Mouse (Mus musculus) testis, adult 2 months (tissue): ENCODE results near the gene Agbl3. TPM values are rescaled to one million over a fixed set of nuclear protein-coding genes. Genes with fewer than 3 reads are reported as not detected.

Experiments used
- H3K27ac ChIP-seq: fragments of 200-500 bp; 2 replicates; pipeline ENCODE4 v1.5.1; 2012; ENCODE audit warnings: low read depth, low read length; ENCODE audit not compliant: control insufficient read depth, insufficient read depth
- H3K27me3 ChIP-seq: fragments of 200-500 bp; 2 replicates; pipeline ENCODE4 v1.6.1; 2012; ENCODE audit warnings: mild to moderate bottlenecking, low read length, moderate library complexity; ENCODE audit not compliant: control insufficient read depth, insufficient read depth
- H3K36me3 ChIP-seq: fragments of 200-500 bp; 2 replicates; pipeline ENCODE4 v1.6.1; 2012; ENCODE audit warnings: mild to moderate bottlenecking, low read length; ENCODE audit not compliant: control insufficient read depth, insufficient read depth
- H3K4me1 ChIP-seq: fragments of 200-500 bp; 2 replicates; pipeline ENCODE4 v1.6.1; 2012; ENCODE audit warnings: low read length; ENCODE audit not compliant: control insufficient read depth, insufficient read depth
- H3K4me3 ChIP-seq: fragments of 200-500 bp; 2 replicates; pipeline ENCODE4 v1.5.1; 2012; ENCODE audit warnings: low read depth, mild to moderate bottlenecking, low read length, moderate library complexity, mixed read lengths; ENCODE audit not compliant: control insufficient read depth
- CTCF ChIP-seq: fragments of 200-500 bp; IDR thresholded peaks from 2 replicates; pipeline ENCODE4 v1.5.1; 2012; ENCODE audit warnings: low read depth, mild to moderate bottlenecking, inconsistent platforms, low read length, moderate library complexity; ENCODE audit not compliant: control insufficient read depth, insufficient read depth, insufficient replicate concordance
- POLR2A ChIP-seq: fragments of 200-500 bp; IDR thresholded peaks from 2 replicates; pipeline ENCODE4 v1.6.1; 2012; ENCODE audit warnings: low read depth, mild to moderate bottlenecking, inconsistent platforms, low read length, moderate library complexity; ENCODE audit not compliant: control insufficient read depth
- polyA plus RNA-seq: library from polyadenylated mRNA; depleted of rRNA; stranded (reverse); fragments of >200 nt; gene quantifications from 2 replicates; pipeline ENCODE4 v1.2.3, GENCODE M21; 2012

Gene Agbl3
- polyA plus RNA-seq, 1 experiment, result 21.5 TPM

GRCm38 (mm10) chr6:34889185-34889584, 109.0 kb downstream of the Agbl3 start:
- H3K4me3 ChIP-seq, result no peak overlapping the region
- no peaks in the 10 kb centered on the region for H3K36me3 ChIP-seq
- no peak overlapping the region for H3K27ac ChIP-seq
- no peak for TF ChIP-seq POLR2A
- no peaks in the 10 kb centered on the region for H3K4me1 ChIP-seq
- no peaks in the 10 kb centered on the region for H3K27me3 ChIP-seq

GRCm38 (mm10) chr6:34895569-34895968, 115.3 kb downstream of the Agbl3 start:
- Histone ChIP-seq H3K4me3 (no peak overlapping the region), H3K27ac (no peak overlapping the region), H3K27me3 (no peaks in the 10 kb centered on the region), H3K4me1 (no peaks in the 10 kb centered on the region), H3K36me3 (no peaks in the 10 kb centered on the region)
- TF ChIP-seq CTCF, result no peak

GRCm38 (mm10) chr6:34896168-34896780, 116.0 kb downstream of the Agbl3 start:
- Histone ChIP-seq H3K27me3 (no peaks in the 10 kb centered on the region), H3K27ac (no peak overlapping the region), H3K4me3 (no peak overlapping the region), H3K4me1 (no peaks in the 10 kb centered on the region), H3K36me3 (no peaks in the 10 kb centered on the region; the same call in 1 of the 2 replicates)
- TF ChIP-seq POLR2A, result no peak
- no peak for TF ChIP-seq CTCF

- TF ChIP-seq CTCF (no peak), POLR2A (no peak)
- Histone ChIP-seq H3K27me3 (no peaks in the 10 kb centered on the region), H3K27ac (no peak overlapping the region), H3K36me3 (no peaks in the 10 kb centered on the region; the same call in 1 of the 2 replicates), H3K4me1 (no peaks in the 10 kb centered on the region), H3K4me3 (no peak overlapping the region)
Observed at GRCm38 (mm10) chr6:34899127-34899526, 118.9 kb downstream of the Agbl3 start.

GRCm38 (mm10) chr6:34900990-34901389, 120.8 kb downstream of the Agbl3 start:
- TF ChIP-seq POLR2A, result no peak
- TF ChIP-seq CTCF, result no peak
- H3K27ac ChIP-seq, result no peak overlapping the region
- H3K36me3 ChIP-seq, result no peaks in the 10 kb centered on the region; the same call in 1 of the 2 replicates
- no peak overlapping the region for H3K4me3 ChIP-seq
- H3K4me1 ChIP-seq, result no peaks in the 10 kb centered on the region
- no peaks in the 10 kb centered on the region for H3K27me3 ChIP-seq

GRCm38 (mm10) chr6:34901911-34902444, 121.7 kb downstream of the Agbl3 start:
- Histone ChIP-seq H3K4me3 (no peak overlapping the region), H3K27me3 (no peaks in the 10 kb centered on the region), H3K4me1 (no peaks in the 10 kb centered on the region), H3K36me3 (no peaks in the 10 kb centered on the region; the same call in 1 of the 2 replicates), H3K27ac (no peak overlapping the region)
- TF ChIP-seq CTCF (no peak), POLR2A (no peak)

GRCm38 (mm10) chr6:34902578-34902977, 122.3 kb downstream of the Agbl3 start:
- Histone ChIP-seq H3K27ac (no peak overlapping the region), H3K36me3 (no peaks in the 10 kb centered on the region; the same call in 1 of the 2 replicates), H3K4me1 (no peaks in the 10 kb centered on the region), H3K4me3 (no peak overlapping the region), H3K27me3 (no peaks in the 10 kb centered on the region)
- TF ChIP-seq CTCF (no peak), POLR2A (no peak)
